Mouse (Mus musculus) heart, postnatal 36 days (tissue): Measurements from ENCODE around the gene Ccnb1ip1. TPM values are rescaled to one million over a fixed set of nuclear protein-coding genes. Genes with fewer than 3 reads are reported as not detected.
"Not testable (repeated sequence)": the region's sequence is repeated elsewhere in the genome, so short reads cannot be mapped to it uniquely, and the experiment has no call there.

ENCODE experiments used
- DNase-seq, 2 experiments: peaks; one replicate each; pipeline ENCODE4 v3.0.0; 2021 to 2022
- intact Hi-C: fragments of 180-260 bp; cut with DNase I; formaldehyde crosslinking; loops from one replicate; pipeline ENCODE4 v1.15.1; 2025
- total RNA-seq, 2 experiments: library from RNA; stranded (reverse); gene quantifications; 2 replicates each; pipeline ENCODE4 v1.2.3; 2021

Ccnb1ip1 gene
- total RNA-seq, result not detected

DNA sequence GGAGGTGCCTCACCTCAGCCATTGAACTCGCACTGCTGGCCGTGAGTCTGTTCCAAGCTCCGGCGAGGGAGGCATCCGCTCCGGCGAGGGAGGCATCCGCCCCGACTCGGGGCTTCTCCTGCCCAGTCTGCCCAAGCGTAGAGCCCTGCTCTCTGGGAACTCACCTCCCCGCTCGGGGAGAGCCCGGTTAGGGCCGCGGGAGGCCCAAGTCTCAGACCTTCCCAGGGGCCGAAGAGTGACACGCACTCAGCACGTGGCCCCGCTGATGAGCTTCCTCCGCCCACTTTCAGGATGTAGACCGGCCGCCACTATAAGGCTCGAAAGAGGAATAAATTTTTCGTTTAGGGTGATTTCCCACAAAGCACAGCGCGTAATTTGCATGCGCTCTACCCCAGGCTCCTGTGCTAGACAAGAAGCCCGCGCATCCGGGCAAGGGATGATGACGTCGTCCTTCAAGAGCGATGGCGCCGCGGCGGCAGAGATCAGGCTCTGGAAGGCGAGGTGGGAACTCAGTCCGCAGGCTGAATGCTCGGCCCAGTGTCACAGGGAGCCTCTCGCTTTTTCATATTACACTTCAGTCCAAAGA lies at the start of gene Ccnb1ip1, which contains the start of gene Parp2:
Gene Ccnb1ip1, minus strand, starts transcription at position 246 of the 586 bp plus-strand sequence.
Gene Parp2, plus strand, starts transcription at position 355 of the 586 bp plus-strand sequence.
- peak; percentile 100 for DNase-seq
- intact Hi-C loops, result loop anchor here (2.0 to 10.0 kb wide), 3 partner anchors 120 to 367 kb away; no protein-coding TSS in a partner anchor

DNA sequence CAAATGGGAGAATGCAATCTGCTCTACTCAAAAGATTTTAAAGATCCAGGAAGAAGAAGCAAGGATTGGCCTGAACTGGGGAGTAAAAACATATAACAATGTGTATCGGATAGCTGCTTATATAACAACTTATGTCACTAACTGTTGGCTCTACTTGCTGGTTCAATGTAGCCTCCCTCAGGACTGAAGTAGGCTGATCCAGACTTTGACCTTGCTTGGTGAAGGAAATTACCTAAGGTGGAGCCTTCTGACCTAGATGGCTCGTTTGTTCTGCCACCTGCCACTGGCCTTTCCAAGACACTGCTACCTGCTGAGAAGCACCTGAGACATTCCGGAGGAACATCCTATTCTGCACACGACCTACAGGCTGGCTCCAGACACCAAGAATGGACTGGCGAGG lies 48.3 kb upstream of the Ccnb1ip1 start:
- no peak for DNase-seq
- intact Hi-C loops, result no loop called here

DNA sequence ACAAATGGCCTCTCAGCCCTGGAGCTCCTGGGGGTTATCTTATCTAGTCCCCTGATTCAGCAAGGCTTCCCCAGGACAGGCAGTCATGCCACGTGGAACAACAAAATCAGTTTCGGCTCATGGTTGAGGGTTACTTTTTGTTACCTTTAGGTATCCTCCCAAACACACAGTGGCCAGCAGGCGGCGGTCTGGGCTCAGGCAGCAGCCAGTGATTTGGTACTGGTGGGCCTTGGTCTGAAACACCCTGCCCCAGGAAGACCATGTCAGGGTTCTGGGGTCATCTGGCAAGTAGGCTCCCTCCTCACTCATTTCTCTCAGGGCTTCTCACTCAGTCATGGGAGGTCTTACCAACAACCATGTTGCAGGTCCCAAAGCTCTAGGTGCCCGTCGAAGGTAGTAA lies 29.7 kb upstream of the Ccnb1ip1 start:
- intact Hi-C loops, result no loop called here
- no peak for DNase-seq

DNA sequence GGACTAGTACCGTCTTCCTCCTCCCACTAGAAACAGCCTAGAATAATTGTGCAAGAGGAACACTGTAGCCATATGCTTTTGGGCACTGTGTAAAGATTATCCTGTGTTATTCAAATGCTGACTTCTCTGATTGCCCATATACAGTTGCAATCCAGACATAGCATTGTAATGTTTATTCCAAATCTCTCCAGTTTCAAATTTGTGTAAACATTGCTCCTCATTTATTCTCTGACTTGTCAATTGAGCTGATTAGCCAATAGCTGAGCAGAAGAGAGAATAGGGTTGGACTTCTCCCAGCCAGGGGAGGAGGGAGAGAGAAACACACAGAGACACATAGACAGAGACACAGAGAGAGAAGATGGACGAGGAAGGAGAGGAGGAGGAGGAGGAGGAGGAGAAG lies 26.9 kb upstream of the Ccnb1ip1 start:
- intact Hi-C loops, result no loop called here

DNA sequence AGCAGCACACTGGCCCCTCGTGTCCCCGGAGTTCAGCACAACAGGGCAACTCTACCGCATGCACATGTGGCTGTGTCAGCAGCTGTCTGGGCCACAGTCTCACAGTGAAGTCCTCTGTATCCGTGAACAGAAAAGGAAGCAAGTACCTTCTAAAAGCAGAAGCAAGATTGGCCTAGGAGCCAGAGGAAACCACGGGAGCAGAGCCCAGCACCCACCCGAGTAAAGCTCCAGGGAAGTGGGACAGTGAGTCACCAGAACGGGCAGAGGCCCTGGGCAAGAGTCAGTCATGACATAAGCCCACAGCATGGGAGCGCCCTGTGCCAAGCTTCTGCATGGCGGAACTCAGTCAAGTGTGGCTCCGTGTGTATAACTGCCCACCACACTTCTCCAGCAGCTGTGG lies 26.4 kb upstream of the Ccnb1ip1 start:
- intact Hi-C loops, result no loop called here
- DNase-seq, result peak; percentile 17 to 21

More for the DNA sequence above, 26.9 kb upstream of the Ccnb1ip1 start:
- DNase-seq, result no peak

DNA sequence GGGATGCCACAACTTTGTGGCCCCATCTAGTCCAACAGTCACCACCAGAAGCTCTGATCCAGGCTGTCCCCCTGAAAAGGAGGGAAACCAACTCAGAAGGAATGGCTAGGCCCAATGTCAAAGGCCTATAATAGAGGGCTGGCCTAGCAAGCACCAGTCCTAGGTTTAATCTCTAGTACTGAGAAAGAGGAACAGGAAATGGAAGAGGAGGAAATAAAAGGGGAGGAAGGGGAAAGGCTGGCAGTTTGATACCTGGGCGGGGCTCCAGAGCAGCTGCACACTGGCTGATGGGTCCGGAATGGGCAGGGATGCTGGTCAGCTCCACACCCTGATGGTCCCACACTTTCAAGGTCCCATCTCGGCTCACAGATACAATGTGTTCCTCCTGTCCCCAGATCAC lies 22.3 kb upstream of the Ccnb1ip1 start:
- intact Hi-C loops, result no loop called here
- DNase-seq, result no peak

DNA sequence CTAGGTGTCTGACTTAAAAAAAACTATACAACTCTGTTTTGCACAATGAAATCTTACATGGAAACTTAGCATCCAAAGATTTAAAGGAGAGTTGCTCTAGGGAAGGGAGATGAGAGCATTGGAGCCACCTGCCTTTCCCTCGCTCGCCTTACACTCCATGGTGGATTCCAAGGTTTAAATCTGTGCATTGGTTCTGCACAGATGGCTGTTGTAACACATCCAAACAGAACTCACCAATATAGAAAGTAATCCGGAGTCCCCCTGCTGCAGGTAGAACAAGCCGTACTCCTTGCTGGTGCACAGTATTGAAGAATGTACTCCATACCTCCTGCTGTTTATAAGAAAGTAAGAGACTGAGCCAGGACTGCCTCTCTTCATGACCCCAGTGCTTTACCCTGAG lies 19.0 kb upstream of the Ccnb1ip1 start:
- intact Hi-C loops, result no loop called here
- DNase-seq, result no peak

DNA sequence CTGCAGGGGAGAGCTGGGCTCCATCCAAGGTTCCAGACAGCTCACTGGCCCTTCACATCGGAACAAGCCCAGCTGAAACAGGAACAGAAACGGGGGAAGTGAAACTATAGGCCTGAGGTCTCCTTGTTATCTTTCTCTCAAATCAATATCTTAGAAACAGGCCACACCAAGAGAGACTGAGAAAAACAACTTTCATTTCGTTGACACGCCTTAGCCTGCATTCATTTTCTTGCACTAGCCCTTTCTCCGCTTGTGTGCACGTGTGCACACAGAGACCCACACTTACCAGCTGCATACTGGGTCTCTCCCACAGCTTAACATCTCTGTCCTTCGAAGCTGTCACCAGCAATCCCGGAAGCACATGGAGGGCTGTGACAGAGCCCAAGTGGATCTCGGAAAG lies 16.7 kb upstream of the Ccnb1ip1 start:
- no peak for DNase-seq
- intact Hi-C loops, result no loop called here

DNA sequence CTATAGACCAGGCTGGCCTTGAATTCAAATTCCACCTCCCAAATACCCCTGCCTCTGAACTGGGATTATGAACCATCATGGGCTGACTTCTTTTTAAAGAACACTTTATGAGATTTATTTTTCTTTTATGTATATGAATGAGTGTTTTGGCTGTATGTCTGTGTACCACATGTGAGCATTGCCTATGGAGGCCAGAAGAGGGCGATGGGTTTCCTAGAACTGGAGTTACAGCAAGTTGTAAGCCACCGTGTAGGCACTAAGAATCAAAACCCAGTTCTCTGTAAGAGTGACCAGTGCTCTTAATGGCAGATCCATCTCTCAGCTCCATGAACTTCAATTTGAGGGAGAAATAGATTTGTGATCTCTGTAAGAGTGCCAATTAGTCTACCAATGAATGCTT lies 15.7 kb upstream of the Ccnb1ip1 start:
- DNase-seq, result no peak
- intact Hi-C loops, result no loop called here

DNA sequence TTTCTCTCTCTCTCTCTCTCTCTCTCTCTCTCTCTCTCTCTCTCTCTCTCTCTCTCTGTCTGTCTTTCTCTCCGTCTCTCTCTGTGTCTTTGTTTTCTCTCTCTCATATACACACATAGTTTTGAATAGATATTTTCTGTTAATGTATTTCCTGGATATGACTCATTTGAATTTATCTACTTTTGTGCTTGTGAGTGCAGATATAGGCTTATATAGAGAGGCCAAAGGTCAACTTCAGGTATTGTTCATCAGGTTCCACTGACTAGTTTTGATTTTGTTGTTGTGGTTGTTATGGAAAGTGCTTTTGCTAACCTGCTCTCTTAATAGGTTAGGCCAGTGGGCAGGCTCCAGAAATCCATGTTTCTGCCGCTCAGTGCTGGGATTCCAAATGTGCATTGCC lies 5.5 kb upstream of the Ccnb1ip1 start:
- no peak for DNase-seq
- intact Hi-C loops, result no loop called here

DNA sequence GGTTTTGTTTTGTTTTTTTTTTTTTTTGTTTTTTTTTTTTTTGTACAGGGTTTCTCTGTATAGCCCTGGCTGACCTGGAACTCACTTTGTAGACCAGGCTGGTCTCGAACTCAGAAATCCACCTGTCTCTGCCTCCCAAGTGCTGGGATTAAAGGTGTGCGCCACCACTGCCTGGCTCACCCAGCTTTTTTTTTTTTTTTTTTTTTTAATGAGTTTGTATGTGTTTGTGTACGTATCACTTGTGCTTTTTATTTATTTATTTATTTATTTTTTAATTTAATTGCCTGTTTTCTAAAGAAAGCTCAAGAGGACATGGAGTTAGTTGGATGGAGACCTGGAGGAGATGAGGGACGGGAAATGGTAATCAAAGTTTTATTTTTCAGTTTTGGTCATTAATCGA lies 1.1 kb downstream of the Ccnb1ip1 start:
- intact Hi-C loops, result loop anchor here (2.0 to 10.0 kb wide), 3 partner anchors 121 to 368 kb away; no protein-coding TSS in a partner anchor
- DNase-seq, result not testable (repeated sequence)

DNA sequence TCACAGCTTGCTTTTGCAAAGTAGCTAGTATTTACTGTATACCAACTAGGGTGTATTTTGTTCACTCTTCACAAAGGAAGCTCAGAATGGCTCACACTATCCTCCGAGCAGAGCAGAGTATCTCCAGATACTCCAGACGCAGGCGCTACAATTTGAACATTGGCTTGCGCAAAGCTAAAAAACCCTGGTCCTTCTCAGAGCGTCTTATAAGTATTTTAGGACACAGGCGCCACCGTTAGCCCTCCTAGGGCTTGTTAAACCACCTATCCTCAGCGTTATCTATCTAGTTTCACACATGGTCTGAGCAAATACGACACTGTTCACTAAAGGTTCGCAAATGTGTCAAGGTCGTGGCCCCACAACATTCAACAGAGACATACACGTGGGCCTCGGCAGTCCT lies 2.8 kb downstream of the Ccnb1ip1 start:
- no peak for DNase-seq
- intact Hi-C loops, result loop anchor here (5.0 to 10.0 kb wide), 2 partner anchors 123 to 370 kb away; no protein-coding TSS in a partner anchor

DNA sequence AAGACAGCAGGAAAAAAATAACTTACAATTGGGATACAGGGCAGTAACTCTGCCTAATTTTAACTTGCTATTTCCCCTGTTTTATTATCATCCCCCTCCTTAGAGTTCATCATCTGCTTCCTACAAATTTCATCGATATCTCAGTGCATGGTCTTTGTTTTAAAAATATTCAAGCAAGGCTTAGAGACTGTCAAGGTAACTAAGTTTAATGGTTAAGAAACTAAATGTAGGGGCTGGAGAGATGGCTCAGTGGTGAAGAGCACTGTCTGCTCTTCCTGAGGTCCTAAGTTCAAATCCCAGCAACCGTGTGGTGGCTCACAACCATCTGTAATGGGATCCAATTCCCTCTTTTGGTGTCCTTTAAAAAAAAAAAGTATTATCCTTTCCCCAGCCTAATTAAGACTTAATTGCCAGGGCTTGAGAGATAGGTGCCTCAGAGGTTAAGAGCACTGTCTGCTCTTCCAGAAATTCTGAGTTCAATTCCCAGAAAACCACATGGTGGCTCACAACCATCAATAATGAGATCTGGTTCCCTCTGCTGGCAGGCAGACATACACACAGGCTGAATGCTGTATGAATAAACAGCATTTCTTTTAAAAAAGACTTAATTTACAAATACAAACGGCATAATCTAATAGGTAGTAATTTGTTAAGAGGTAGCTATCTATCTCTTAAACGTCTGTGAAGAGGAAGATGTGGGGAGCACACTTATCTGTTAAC lies 4.5 kb downstream of the Ccnb1ip1 start:
- DNase-seq, result no peak
- intact Hi-C loops, result loop anchor here (10.0 kb wide), 1 partner anchor 372 kb away; no protein-coding TSS in a partner anchor

DNA sequence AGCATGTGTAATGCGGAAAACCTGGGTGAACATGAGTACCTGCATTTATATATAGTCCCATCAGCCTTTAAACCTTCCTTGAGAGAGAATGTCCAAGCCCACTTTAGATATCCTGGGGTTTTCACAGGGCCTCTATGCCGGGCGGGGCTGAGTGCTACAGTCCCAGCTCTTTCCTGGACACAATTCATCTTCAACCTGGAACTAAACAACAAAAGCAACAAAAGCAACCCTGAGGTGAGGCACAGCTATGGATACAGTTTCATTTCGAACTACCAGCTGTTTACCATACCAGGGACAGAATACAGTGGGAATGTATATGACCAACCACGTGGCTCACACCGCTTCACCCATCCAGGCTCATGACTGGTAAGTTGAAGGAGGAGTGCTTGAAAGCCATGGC lies 5.1 kb downstream of the Ccnb1ip1 start:
- DNase-seq, result no peak
- intact Hi-C loops, result loop anchor here (10.0 kb wide), 1 partner anchor 372 kb away; no protein-coding TSS in a partner anchor

DNA sequence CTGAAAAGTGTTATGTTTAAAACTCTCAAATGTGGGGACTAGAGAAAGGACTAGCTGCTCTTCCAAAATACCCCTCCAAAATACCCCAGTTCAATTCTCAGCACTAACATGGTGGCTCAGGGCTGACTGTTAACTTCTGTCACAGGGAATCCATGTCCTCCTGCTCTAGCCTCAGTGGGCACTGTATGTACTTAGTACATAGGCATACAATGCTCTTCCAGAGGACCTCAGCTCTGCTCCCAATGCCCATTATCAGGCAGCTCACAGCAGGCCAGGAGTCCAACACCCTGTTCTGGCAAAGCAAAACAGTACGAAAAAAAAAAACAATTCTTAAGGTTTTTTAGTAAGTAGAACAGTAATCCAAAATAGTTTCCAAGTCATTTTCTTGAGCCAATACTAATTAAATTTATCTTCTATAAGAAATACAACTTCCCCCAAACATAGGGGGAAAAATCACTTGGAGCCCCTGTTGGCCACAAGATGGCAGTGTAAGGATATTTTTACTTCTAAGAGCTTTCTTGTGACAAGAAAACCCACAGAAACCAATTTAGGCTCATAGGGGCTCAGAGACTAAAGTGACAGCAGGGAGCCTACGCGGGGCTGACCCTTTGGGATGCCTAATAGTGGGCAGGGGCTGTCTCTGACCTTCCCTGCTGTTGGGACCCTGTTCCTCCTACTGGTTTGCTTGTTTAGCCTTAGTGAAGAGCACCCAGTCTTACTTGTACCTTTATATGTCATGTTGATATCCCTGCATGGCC lies 7.9 kb downstream of the Ccnb1ip1 start:
- DNase-seq, result peak; percentile 25 to 34
- intact Hi-C loops, result loop anchor here (1.0 to 10.0 kb wide), 4 partner anchors 264 to 375 kb away; partner anchors contain the start of genes Ang and Rnase4

DNA sequence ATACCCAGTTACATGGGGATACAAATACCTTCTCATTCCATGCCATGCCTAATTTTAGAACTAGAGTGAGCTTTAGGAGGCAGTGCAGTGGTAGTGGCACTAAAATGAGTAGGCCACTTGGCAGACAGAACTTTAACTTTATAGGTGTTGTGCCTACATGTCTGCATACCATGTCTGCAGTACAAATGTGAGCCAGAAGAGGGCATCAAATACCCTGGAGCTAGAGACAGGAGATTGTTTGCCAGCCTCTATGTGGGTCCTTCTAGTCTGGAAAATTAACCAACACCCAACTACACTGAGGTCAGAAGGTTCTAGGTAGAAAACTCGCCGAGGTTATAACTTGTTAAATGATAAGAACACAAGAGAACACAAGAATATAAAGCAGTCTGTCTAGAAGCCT lies 9.0 kb downstream of the Ccnb1ip1 start:
- DNase-seq, result no peak
- intact Hi-C loops, result loop anchor here (2.0 kb wide), 1 partner anchor 300 kb away; no protein-coding TSS in a partner anchor

DNA sequence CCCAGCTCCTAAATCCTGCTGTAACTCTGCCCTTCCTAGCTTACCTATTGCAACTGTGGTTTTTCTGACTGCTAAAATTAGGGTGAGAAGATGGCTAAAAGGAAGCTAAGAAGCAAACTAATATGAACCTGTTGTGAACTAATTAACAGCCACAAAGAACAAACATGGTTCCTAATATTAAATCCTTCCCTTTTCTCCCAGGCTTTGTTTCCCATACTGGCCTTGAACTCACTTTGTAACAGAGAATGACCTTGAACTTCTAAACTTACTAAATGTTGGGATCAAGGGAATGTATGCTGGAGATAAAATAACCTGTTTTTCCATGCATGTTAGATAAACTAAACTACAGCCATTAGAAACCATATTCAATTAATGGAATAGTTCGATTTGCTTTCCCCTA lies 11.1 kb downstream of the Ccnb1ip1 start:
- no peak for DNase-seq
- intact Hi-C loops, result no loop called here

DNA sequence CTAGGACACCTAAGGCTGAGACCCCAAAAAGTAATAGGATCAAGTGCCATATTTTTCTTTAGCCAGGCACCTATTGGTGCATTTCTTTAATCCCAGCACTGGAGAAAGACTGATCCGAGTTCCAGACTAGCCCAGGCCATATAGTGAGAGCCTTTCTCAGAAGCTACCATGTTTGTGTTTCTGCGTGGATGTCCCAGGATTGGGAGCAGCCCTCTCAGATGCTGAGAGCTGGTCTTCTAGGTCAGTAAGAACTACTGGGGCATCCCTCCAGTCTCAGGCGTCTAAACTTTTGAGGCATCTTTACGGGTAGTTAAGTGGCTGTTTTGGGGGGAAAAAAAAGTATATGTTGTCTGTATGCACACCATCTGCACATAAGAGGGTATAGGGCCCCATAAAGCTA lies 11.6 kb downstream of the Ccnb1ip1 start:
- intact Hi-C loops, result no loop called here
- DNase-seq, result no peak

DNA sequence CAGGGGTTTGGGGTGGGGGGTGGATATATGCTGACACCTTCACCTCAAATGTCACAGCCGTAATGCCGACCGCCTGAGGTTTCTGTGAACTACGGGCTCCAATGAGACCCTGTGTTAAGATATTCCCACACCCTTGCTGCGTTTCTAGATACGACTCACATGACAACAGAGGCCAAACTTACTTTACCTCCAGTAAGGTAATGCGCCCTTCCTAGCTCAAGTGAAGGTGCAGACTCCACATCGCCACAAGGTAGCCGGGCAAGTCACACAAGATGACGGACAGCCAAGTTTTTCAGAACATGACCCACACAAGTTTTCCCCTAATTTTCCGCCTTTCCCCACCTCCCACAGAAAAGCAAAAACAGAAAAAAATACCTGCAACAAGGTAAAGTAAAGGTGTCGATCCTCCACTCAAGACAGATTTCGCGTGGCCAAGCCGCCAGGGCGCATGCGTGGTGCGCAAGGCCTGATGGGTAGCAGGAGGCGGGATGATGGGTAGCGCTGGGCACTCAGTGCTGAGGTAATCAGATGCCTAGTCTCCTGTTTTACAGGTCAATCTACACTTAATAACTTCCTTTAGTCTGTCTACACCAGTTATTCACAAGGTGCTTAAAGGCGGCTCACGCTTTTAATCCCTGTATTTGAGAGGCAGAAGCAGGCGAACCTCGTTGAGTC lies 12.1 kb downstream of the Ccnb1ip1 start:
- intact Hi-C loops, result no loop called here
- DNase-seq, result no peak

DNA sequence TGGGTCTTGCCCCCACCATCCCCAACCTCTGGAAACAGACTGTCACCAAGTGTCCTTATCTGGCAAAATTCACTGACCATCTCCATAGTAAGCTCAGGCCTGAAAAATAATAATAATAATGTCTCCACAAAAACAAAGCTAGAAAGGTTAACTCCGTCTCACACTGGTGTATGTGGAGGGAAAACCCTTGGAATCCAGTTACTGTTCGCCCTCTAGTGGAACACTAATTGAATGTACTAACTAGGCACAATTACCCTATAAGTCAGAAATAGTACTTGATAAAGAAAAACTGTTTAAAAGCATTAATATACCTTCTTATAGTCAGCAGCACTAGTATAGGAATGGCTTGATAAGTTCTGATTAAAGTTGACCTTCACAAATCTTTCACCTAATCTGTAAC lies 19.4 kb downstream of the Ccnb1ip1 start:
- intact Hi-C loops, result no loop called here

DNA sequence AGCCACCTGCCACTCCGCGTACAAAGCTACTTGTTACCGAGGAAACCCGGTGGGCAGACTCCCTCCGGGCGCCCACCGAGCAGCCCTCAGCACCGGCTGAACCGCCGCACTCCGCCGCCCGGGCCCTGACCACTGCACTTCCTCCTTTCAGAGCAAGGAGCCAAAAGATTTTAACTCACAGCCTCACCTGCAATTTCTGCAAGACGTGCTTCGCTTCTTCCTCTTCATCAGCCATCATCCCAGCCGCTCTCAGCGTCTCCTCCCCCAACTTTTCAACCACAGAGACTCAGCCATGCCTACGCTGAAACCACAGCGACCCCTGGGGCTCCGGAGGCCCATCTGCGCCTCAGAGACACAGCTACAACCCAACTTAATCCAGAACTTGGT lies 22.3 kb downstream of the Ccnb1ip1 start, which contains the start of gene Ttc5:
Gene Ttc5, minus strand, starts transcription at position 269 of the 387 bp plus-strand sequence.
- DNase-seq, result peak; percentile 91 to 95
- intact Hi-C loops, result no loop called here

More for the DNA sequence above, 19.4 kb downstream of the Ccnb1ip1 start:
- DNase-seq, result no peak
